Mouse (Mus musculus): ENCODE measurements around the gene Txndc15. TPM values are rescaled to one million over a fixed set of nuclear protein-coding genes. Genes with fewer than 3 reads are reported as not detected.

Txndc15 gene
- polyA plus RNA-seq, 1 experiment = 47.7 TPM

- Histone ChIP-seq H3K4me3 (ENCODE audit: insufficient read depth, low read depth, low read length) (no peak overlapping the region), H3K36me3 (ENCODE audit: control insufficient read depth, insufficient read depth, low read length) (no peaks in the 10 kb centered on the region), H3K27me3 (replicated peaks; ENCODE audit: control insufficient read depth, insufficient read depth, low read length) (no peaks in the 10 kb centered on the region), H3K4me1 (ENCODE audit: control insufficient read depth, insufficient read depth, low read length) (no peaks in the 10 kb centered on the region), H3K27ac (ENCODE audit: insufficient read depth, low read depth, low read length) (no peak overlapping the region)
- 94% methylated on average over 6 of the region's 6 CpGs for WGBS
- peak; percentile 16 for DNase-seq
- TF ChIP-seq POLR2A (IDR thresholded peaks at IDR 0.05; ENCODE audit: low read depth, low read length) = no peak
- peak; percentile 48; the same call in 1 of the 2 replicates for TF ChIP-seq CTCF (conservative IDR thresholded peaks at IDR 0.05; ENCODE audit: insufficient read depth, insufficient read length, low read depth, low read length)
Observed at GRCm38 (mm10) chr13:55757645-55758044, 43.2 kb downstream of the Txndc15 start.

GRCm38 (mm10) chr13:55760576-55760975, 46.1 kb downstream of the Txndc15 start:
- H3K4me1 ChIP-seq (ENCODE audit: control insufficient read depth, insufficient read depth, low read length) = no peaks in the 10 kb centered on the region
- H3K4me3 ChIP-seq (ENCODE audit: insufficient read depth, low read depth, low read length) = no peak overlapping the region
- peak; percentile 52 for DNase-seq
- WGBS = 33% methylated on average over 10 of the region's 10 CpGs
- no peaks in the 10 kb centered on the region for H3K27me3 ChIP-seq (replicated peaks; ENCODE audit: control insufficient read depth, insufficient read depth, low read length)
- no peak overlapping the region for H3K27ac ChIP-seq (ENCODE audit: insufficient read depth, low read depth, low read length)
- no peaks in the 10 kb centered on the region for H3K36me3 ChIP-seq (ENCODE audit: control insufficient read depth, insufficient read depth, low read length)
- TF ChIP-seq CTCF (conservative IDR thresholded peaks at IDR 0.05; ENCODE audit: insufficient read depth, insufficient read length, low read depth, low read length) (no peak), POLR2A (IDR thresholded peaks at IDR 0.05; ENCODE audit: low read depth, low read length) (no peak)

DNA sequence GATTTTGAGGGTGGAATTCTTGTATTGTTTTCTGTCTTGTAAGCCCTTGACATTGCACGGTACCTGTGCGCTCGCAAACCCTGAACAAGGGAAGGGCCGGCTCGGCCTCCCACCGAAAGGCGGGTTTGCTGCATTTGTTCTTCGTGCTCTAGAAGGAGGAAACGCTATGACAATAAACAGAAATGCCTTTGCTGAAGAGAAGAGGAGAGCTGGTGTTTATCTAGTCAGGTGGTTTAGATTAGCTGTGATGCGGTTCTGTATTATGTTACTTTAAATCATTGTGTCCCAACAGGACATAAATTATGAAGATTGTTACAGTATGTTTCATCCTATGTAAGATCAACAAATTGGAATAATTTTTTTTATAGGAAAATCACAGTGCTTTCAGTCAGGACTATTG, 47.0 kb downstream of the Txndc15 start:
- DNase-seq = no peak
- Histone ChIP-seq H3K4me3 (ENCODE audit: insufficient read depth, low read depth, low read length) (no peak overlapping the region), H3K36me3 (ENCODE audit: control insufficient read depth, insufficient read depth, low read length) (no peaks in the 10 kb centered on the region), H3K27me3 (replicated peaks; ENCODE audit: control insufficient read depth, insufficient read depth, low read length) (no peaks in the 10 kb centered on the region), H3K27ac (ENCODE audit: insufficient read depth, low read depth, low read length) (no peak overlapping the region), H3K4me1 (ENCODE audit: control insufficient read depth, insufficient read depth, low read length) (no peaks in the 10 kb centered on the region)
- 81% methylated on average over 10 of the region's 10 CpGs for WGBS
- TF ChIP-seq CTCF (conservative IDR thresholded peaks at IDR 0.05; ENCODE audit: insufficient read depth, insufficient read length, low read depth, low read length) = no peak
- TF ChIP-seq POLR2A (IDR thresholded peaks at IDR 0.05; ENCODE audit: low read depth, low read length) = no peak

- no peak for TF ChIP-seq CTCF (conservative IDR thresholded peaks at IDR 0.05; ENCODE audit: insufficient read depth, insufficient read length, low read depth, low read length)
- no peak for TF ChIP-seq POLR2A (IDR thresholded peaks at IDR 0.05; ENCODE audit: low read depth, low read length)
- no peak overlapping the region for H3K4me3 ChIP-seq (ENCODE audit: insufficient read depth, low read depth, low read length)
- no peak overlapping the region for H3K27ac ChIP-seq (ENCODE audit: insufficient read depth, low read depth, low read length)
- no peaks in the 10 kb centered on the region for H3K4me1 ChIP-seq (ENCODE audit: control insufficient read depth, insufficient read depth, low read length)
- DNase-seq = no peak
- H3K27me3 ChIP-seq (replicated peaks; ENCODE audit: control insufficient read depth, insufficient read depth, low read length) = no peaks in the 10 kb centered on the region
- 87% methylated on average over 7 of the region's 7 CpGs for WGBS
- peaks cover 1% of the 10 kb centered on the region; the same call in 1 of the 2 replicates for H3K36me3 ChIP-seq (ENCODE audit: control insufficient read depth, insufficient read depth, low read length)
Observed at GRCm38 (mm10) chr13:55774352-55774751, 59.9 kb downstream of the Txndc15 start.

DNA sequence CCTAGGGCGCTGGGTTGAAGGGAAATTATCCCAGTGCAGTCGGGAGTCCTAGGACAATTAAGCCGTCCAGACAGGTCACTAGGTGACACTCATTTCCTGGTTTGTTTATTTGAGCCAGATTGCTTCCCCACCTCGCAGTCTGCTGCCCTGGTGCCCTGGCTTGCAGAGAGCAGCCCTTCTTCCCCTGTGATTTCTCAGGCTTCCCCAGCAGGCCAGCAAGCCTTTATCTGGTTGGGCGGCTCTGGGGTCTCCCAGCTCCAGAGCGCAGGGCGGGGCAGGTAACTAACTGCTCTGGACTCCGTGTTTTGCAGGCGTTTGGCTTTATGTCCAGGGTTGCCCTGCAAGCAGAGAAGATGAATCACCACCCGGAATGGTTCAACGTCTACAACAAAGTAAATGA, 60.6 kb downstream of the Txndc15 start:
- WGBS = 42% methylated on average over 11 of the region's 11 CpGs
- Histone ChIP-seq H3K27ac (ENCODE audit: insufficient read depth, low read depth, low read length) (no peak overlapping the region), H3K4me3 (ENCODE audit: insufficient read depth, low read depth, low read length) (no peak overlapping the region), H3K36me3 (ENCODE audit: control insufficient read depth, insufficient read depth, low read length) (peaks cover 1% of the 10 kb centered on the region; the same call in 1 of the 2 replicates), H3K27me3 (replicated peaks; ENCODE audit: control insufficient read depth, insufficient read depth, low read length) (no peaks in the 10 kb centered on the region), H3K4me1 (ENCODE audit: control insufficient read depth, insufficient read depth, low read length) (no peaks in the 10 kb centered on the region)
- no peak for DNase-seq
- TF ChIP-seq CTCF (conservative IDR thresholded peaks at IDR 0.05; ENCODE audit: insufficient read depth, insufficient read length, low read depth, low read length) (no peak), POLR2A (IDR thresholded peaks at IDR 0.05; ENCODE audit: low read depth, low read length) (no peak)

Other genes with a start within 250 kb of the Txndc15 start
- gene Dbn1, start 226.5 kb upstream of the Txndc15 start, polyA plus RNA-seq (2012; rRNA removed) = 16.9 and 21.0 TPM in 2 replicates
- 22.8 and 23.5 TPM in 2 replicates for gene Pdlim7, start 201.0 kb upstream of the Txndc15 start, polyA plus RNA-seq (2012; rRNA removed)
- gene Dok3, start 185.4 kb upstream of the Txndc15 start, polyA plus RNA-seq (2012; rRNA removed) = 4.7 and 7.7 TPM in 2 replicates
- gene Ddx41, start 178.0 kb upstream of the Txndc15 start, polyA plus RNA-seq (2012; rRNA removed) = 68.5 and 71.2 TPM in 2 replicates
- gene Fam193b, start 143.5 kb upstream of the Txndc15 start, polyA plus RNA-seq (2012; rRNA removed) = 85.6 and 102 TPM in 2 replicates
- 74.0 and 92.5 TPM in 2 replicates for gene Tmed9, start 140.9 kb upstream of the Txndc15 start, polyA plus RNA-seq (2012; rRNA removed)
- 15.0 and 15.7 TPM in 2 replicates for gene B4galt7, start 114.8 kb upstream of the Txndc15 start, polyA plus RNA-seq (2012; rRNA removed)
- 21.4 and 26.6 TPM in 2 replicates for gene Caml, start 91.6 kb upstream of the Txndc15 start, polyA plus RNA-seq (2012; rRNA removed)
- gene Ddx46, start 79.6 kb upstream of the Txndc15 start, polyA plus RNA-seq (2012; rRNA removed) = 12.3 and 13.0 TPM in 2 replicates
- 28.7 and 32.7 TPM in 2 replicates for gene B230219D22Rik, start 21.5 kb upstream of the Txndc15 start, polyA plus RNA-seq (2012; rRNA removed)
- 64.0 and 81.4 TPM in 2 replicates for gene Pcbd2, start 12.7 kb downstream of the Txndc15 start, polyA plus RNA-seq (2012; rRNA removed)
- gene Catsper3, start 69.9 kb downstream of the Txndc15 start, polyA plus RNA-seq (2012; rRNA removed) = 0.19 and 0.30 TPM in 2 replicates
- gene Pitx1, start 121.5 kb downstream of the Txndc15 start, polyA plus RNA-seq (2012; rRNA removed) = 0.03 and 0.05 TPM in 2 replicates

Measured in kidney, adult 2 months (tissue).